Mouse (Mus musculus) B cell, adult (primary cell): ENCODE data around the gene Vmn1r28. TPM values are rescaled to one million over a fixed set of nuclear protein-coding genes. Genes with fewer than 3 reads are reported as not detected.

Source experiments
- total RNA-seq: library from RNA; stranded (reverse); gene quantifications from 4 replicates; pipeline ENCODE4 v1.2.4, GENCODE M21; 2023; ENCODE audit not compliant: inconsistent age

The Vmn1r28 gene
- total RNA-seq, result not detected in 4 replicates

DNA sequence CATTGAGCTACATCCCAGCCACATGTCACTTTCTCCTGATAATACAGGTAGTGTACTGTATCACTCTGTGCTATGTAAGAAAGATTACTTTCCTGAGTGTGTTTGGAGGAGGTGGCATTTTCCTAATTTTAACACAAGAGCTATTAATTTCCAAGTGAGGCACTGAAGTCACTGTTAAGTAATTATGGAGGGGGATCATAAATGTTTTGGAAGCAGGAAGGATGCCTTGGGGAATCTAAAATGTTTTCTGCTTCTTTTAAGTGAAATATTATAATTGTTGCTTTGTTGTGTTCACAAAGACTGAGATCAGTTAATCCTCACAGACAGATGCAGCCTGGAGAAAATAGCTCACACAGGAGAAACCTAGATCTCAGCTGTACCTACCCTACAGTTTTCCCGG lies at the start of gene Vmn1r28:
Vmn1r28 (plus strand) TSS at position 301 of the 400 bp plus-strand sequence.

GRCm38 (mm10) chr6:58218721-58219120 lies 43.1 kb upstream of the Vmn1r28 start, which contains the start of gene Vmn1r27:
Vmn1r27 (minus strand) TSS chr6:58218821.

DNA sequence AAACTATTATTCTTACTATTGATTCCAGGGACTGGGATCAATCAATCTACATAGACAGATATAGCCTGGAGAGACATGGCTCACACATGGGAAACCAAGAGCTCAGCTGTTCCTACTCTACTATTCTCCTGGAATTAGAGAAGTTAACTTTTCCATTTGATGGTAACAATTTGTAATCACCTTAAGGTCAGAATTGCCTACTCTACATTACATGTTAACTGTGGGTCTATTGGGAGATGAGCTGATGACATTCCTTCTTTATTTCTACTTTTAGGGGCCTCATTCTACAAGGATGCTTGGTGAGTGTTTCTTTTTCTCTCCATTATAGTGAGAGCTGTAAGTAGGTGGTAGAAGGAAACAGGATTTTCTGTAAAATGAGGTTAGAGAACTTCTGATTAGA lies 39.4 kb downstream of the Vmn1r28 start, which contains the start of gene Vmn1r29:
Vmn1r29 (plus strand) TSS at position 301 of the 400 bp plus-strand sequence.

Other genes starting within 250 kb of the Vmn1r28 start
- not detected in 4 replicates for gene Vmn1r26, start 246.9 kb upstream of the Vmn1r28 start, total RNA-seq
- gene Vmn1r27, start 43.2 kb upstream of the Vmn1r28 start, total RNA-seq, result not detected in 4 replicates
- not detected in 4 replicates for gene Vmn1r29, start 39.5 kb downstream of the Vmn1r28 start, total RNA-seq
- not detected in 4 replicates for gene Vmn1r30, start 181.3 kb downstream of the Vmn1r28 start, total RNA-seq
- gene Vmn1r31, start 213.3 kb downstream of the Vmn1r28 start, total RNA-seq, result not detected in 4 replicates